Mouse (Mus musculus): ENCODE results near the gene Calr3. TPM values are rescaled to one million over a fixed set of nuclear protein-coding genes. Genes with fewer than 3 reads are reported as not detected.

Gene Calr3
- polyA plus RNA-seq, 1 experiment from 2014 or later = 1.7 TPM

GRCm38 (mm10) chr8:72401381-72401780 lies 42.3 kb downstream of the Calr3 start:
- no peaks in the 10 kb centered on the region for H3K9me3 ChIP-seq (ENCODE audit: control insufficient read depth, low read length)
- H3K36me3 ChIP-seq (ENCODE audit: control insufficient read depth, insufficient read depth, low read length) = no peaks in the 10 kb centered on the region; the same call in 1 of the 2 replicates
- DNase-seq (ENCODE audit: low spot score) (no peak), ATAC-seq (replicated peaks; ENCODE audit: low FRiP score) (no peak)
- no peak overlapping the region for H3K4me2 ChIP-seq (ENCODE audit: low read depth, low read length, severe bottlenecking)
- H3K27me3 ChIP-seq (ENCODE audit: control insufficient read depth, insufficient read depth, low read length) = no peaks in the 10 kb centered on the region
- H3K27ac ChIP-seq (ENCODE audit: low read depth, low read length) = no peak overlapping the region
- H3K4me3 ChIP-seq (ENCODE audit: low read depth, low read length) = no peak overlapping the region
- no peak overlapping the region for H3K9ac ChIP-seq (ENCODE audit: low read length)
- 0 out of 2 replicates have a peak, but pooled peaks cover 2% of the 10 kb centered on the region for H3K4me1 ChIP-seq (replicated peaks; ENCODE audit: control insufficient read depth, insufficient read depth, low read length)
- 83% methylated on average over 1 of the region's 1 CpGs for WGBS

GRCm38 (mm10) chr8:72385737-72386136 lies 57.9 kb downstream of the Calr3 start:
- Histone ChIP-seq H3K27ac (ENCODE audit: low read depth, low read length) (no peak overlapping the region), H3K4me1 (replicated peaks; ENCODE audit: control insufficient read depth, insufficient read depth, low read length) (no peaks in the 10 kb centered on the region), H3K4me2 (ENCODE audit: low read depth, low read length, severe bottlenecking) (no peak overlapping the region), H3K9ac (ENCODE audit: low read length) (no peak overlapping the region), H3K36me3 (ENCODE audit: control insufficient read depth, insufficient read depth, low read length) (peaks cover 19% of the 10 kb centered on the region), H3K9me3 (ENCODE audit: control insufficient read depth, low read length) (no peaks in the 10 kb centered on the region), H3K4me3 (ENCODE audit: low read depth, low read length) (no peak overlapping the region), H3K27me3 (ENCODE audit: control insufficient read depth, insufficient read depth, low read length) (no peaks in the 10 kb centered on the region)
- no peak for DNase-seq (ENCODE audit: low spot score)
- ATAC-seq (replicated peaks; ENCODE audit: low FRiP score) = no peak
- 90% methylated on average over 2 of the region's 2 CpGs for WGBS

GRCm38 (mm10) chr8:72382395-72382794 lies 61.3 kb downstream of the Calr3 start:
- WGBS = 55% methylated on average over 5 of the region's 5 CpGs
- Histone ChIP-seq H3K4me2 (ENCODE audit: low read depth, low read length, severe bottlenecking) (no peak overlapping the region), H3K4me3 (ENCODE audit: low read depth, low read length) (no peak overlapping the region), H3K9me3 (ENCODE audit: control insufficient read depth, low read length) (no peaks in the 10 kb centered on the region), H3K27me3 (ENCODE audit: control insufficient read depth, insufficient read depth, low read length) (no peaks in the 10 kb centered on the region), H3K36me3 (ENCODE audit: control insufficient read depth, insufficient read depth, low read length) (peaks cover 27% of the 10 kb centered on the region), H3K27ac (ENCODE audit: low read depth, low read length) (no peak overlapping the region), H3K9ac (ENCODE audit: low read length) (no peak overlapping the region), H3K4me1 (replicated peaks; ENCODE audit: control insufficient read depth, insufficient read depth, low read length) (no peaks in the 10 kb centered on the region)
- ATAC-seq (replicated peaks; ENCODE audit: low FRiP score) (no peak), DNase-seq (ENCODE audit: low spot score) (no peak)

DNA sequence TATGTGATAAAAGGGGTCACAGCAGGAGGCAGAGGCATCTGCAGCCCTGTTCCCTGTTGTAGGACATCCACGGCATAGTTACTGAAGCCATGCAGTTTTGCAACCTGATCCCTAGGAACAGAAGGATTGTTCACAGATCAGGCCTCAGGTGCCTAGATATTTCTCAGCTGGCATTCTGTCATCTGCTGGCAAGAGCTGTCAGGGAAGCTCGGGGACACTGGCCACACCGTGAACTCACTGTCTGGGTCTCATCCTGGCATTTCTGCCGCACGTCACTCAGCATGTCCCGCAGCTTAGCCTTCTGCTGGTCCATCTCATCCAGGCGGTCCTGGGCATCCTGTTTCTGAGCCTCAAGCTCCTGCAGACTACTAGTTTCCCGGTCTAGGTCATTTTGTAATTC lies 63.0 kb downstream of the Calr3 start:
- Histone ChIP-seq H3K4me1 (replicated peaks; ENCODE audit: control insufficient read depth, insufficient read depth, low read length) (no peaks in the 10 kb centered on the region), H3K27me3 (ENCODE audit: control insufficient read depth, insufficient read depth, low read length) (no peaks in the 10 kb centered on the region), H3K9me3 (ENCODE audit: control insufficient read depth, low read length) (no peaks in the 10 kb centered on the region), H3K4me3 (ENCODE audit: low read depth, low read length) (no peak overlapping the region), H3K27ac (ENCODE audit: low read depth, low read length) (no peak overlapping the region), H3K9ac (ENCODE audit: low read length) (no peak overlapping the region), H3K36me3 (ENCODE audit: control insufficient read depth, insufficient read depth, low read length) (peaks cover 17% of the 10 kb centered on the region), H3K4me2 (ENCODE audit: low read depth, low read length, severe bottlenecking) (no peak overlapping the region)
- DNase-seq (ENCODE audit: low spot score) (no peak), ATAC-seq (replicated peaks; ENCODE audit: low FRiP score) (no peak)
- WGBS = 91% methylated on average over 8 of the region's 8 CpGs

DNA sequence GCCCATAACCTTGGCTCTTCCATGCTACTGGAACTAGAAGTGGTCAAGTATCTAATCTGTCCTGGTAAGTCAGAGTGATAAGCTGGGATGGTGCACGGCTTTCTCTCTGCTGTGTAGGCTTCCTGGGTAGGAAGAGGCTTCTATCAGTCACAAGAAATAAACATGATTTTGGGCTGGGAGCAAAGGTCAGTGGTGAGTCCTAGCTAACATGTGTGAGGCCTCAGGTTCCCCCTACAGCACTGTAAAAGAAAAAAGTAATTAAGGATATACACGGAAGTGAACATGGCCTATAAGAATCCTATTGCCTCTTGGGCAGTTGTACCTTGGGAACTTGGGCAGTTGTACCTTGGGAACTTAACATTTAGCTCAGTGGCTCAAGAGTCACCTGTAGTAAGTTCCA lies 66.8 kb downstream of the Calr3 start:
- H3K27ac ChIP-seq (ENCODE audit: low read depth, low read length) = no peak overlapping the region
- no peak for ATAC-seq (replicated peaks; ENCODE audit: low FRiP score)
- WGBS = 98% methylated on average over 2 of the region's 2 CpGs

GRCm38 (mm10) chr8:72376309-72376708 lies 67.4 kb downstream of the Calr3 start:
- ATAC-seq (replicated peaks; ENCODE audit: low FRiP score) (no peak), DNase-seq (ENCODE audit: low spot score) (no peak)
- no peak overlapping the region for H3K4me3 ChIP-seq (ENCODE audit: low read depth, low read length)
- peaks cover 13% of the 10 kb centered on the region for H3K36me3 ChIP-seq (ENCODE audit: control insufficient read depth, insufficient read depth, low read length)
- WGBS = 87% methylated on average over 5 of the region's 5 CpGs
- H3K27me3 ChIP-seq (ENCODE audit: control insufficient read depth, insufficient read depth, low read length) = no peaks in the 10 kb centered on the region
- H3K9me3 ChIP-seq (ENCODE audit: control insufficient read depth, low read length) = no peaks in the 10 kb centered on the region
- no peak overlapping the region for H3K9ac ChIP-seq (ENCODE audit: low read length)
- no peaks in the 10 kb centered on the region for H3K4me1 ChIP-seq (replicated peaks; ENCODE audit: control insufficient read depth, insufficient read depth, low read length)
- H3K27ac ChIP-seq (ENCODE audit: low read depth, low read length) = no peak overlapping the region
- no peak overlapping the region for H3K4me2 ChIP-seq (ENCODE audit: low read depth, low read length, severe bottlenecking)

More for the DNA sequence above, 66.8 kb downstream of the Calr3 start:
- no peak overlapping the region for H3K4me3 ChIP-seq (ENCODE audit: low read depth, low read length)
- H3K27me3 ChIP-seq (ENCODE audit: control insufficient read depth, insufficient read depth, low read length) = no peaks in the 10 kb centered on the region
- no peak for DNase-seq (ENCODE audit: low spot score)
- no peaks in the 10 kb centered on the region for H3K9me3 ChIP-seq (ENCODE audit: control insufficient read depth, low read length)
- no peaks in the 10 kb centered on the region for H3K4me1 ChIP-seq (replicated peaks; ENCODE audit: control insufficient read depth, insufficient read depth, low read length)
- H3K36me3 ChIP-seq (ENCODE audit: control insufficient read depth, insufficient read depth, low read length) = peaks cover 15% of the 10 kb centered on the region
- H3K9ac ChIP-seq (ENCODE audit: low read length) = no peak overlapping the region
- no peak overlapping the region for H3K4me2 ChIP-seq (ENCODE audit: low read depth, low read length, severe bottlenecking)

GRCm38 (mm10) chr8:72375161-72375560 lies 68.5 kb downstream of the Calr3 start:
- no peak overlapping the region for H3K27ac ChIP-seq (ENCODE audit: low read depth, low read length)
- no peak for ATAC-seq (replicated peaks; ENCODE audit: low FRiP score)
- H3K9ac ChIP-seq (ENCODE audit: low read length) = no peak overlapping the region
- H3K4me3 ChIP-seq (ENCODE audit: low read depth, low read length) = no peak overlapping the region
- H3K4me2 ChIP-seq (ENCODE audit: low read depth, low read length, severe bottlenecking) = no peak overlapping the region
- H3K36me3 ChIP-seq (ENCODE audit: control insufficient read depth, insufficient read depth, low read length) = peaks cover 10% of the 10 kb centered on the region; the same call in 1 of the 2 replicates
- 91% methylated on average over 5 of the region's 5 CpGs for WGBS
- no peak for DNase-seq (ENCODE audit: low spot score)
- H3K27me3 ChIP-seq (ENCODE audit: control insufficient read depth, insufficient read depth, low read length) = no peaks in the 10 kb centered on the region
- H3K4me1 ChIP-seq (replicated peaks; ENCODE audit: control insufficient read depth, insufficient read depth, low read length) = no peaks in the 10 kb centered on the region
- no peaks in the 10 kb centered on the region for H3K9me3 ChIP-seq (ENCODE audit: control insufficient read depth, low read length)

Small RNA genes within 50 kb of the gene (microRNA-seq; reads per million reads assigned to microRNA genes)
- 7.6 reads per million for gene Mir7068 (ENCODE audit: insufficient number of aligned reads)

Other genes starting within 250 kb of the Calr3 start
- gene Cib3, start 231.0 kb downstream of the Calr3 start, polyA plus RNA-seq (2014; fragmentation: Nextera tagmentation; extraction: Ambion mirVana) = 0.25 TPM in 1 of 2 replicates, not detected in the other
- not detected in 2 replicates for gene Gm11034, start 230.2 kb downstream of the Calr3 start, polyA plus RNA-seq (2014; fragmentation: Nextera tagmentation; extraction: Ambion mirVana)
- gene Fam32a, start 224.1 kb downstream of the Calr3 start, polyA plus RNA-seq (2014; fragmentation: Nextera tagmentation; extraction: Ambion mirVana) = 74.2 and 76.0 TPM in 2 replicates
- 173 and 190 TPM in 2 replicates for gene Ap1m1, start 203.9 kb downstream of the Calr3 start, polyA plus RNA-seq (2014; fragmentation: Nextera tagmentation; extraction: Ambion mirVana)
- 45.4 and 48.2 TPM in 2 replicates for gene Gm10282, start 138.6 kb downstream of the Calr3 start, polyA plus RNA-seq (2014; fragmentation: Nextera tagmentation; extraction: Ambion mirVana)
- gene Klf2, start 124.8 kb downstream of the Calr3 start, polyA plus RNA-seq (2014; fragmentation: Nextera tagmentation; extraction: Ambion mirVana) = 4.7 and 5.4 TPM in 2 replicates
- gene Eps15l1, start 22.4 kb downstream of the Calr3 start, polyA plus RNA-seq (2014; fragmentation: Nextera tagmentation; extraction: Ambion mirVana) = 78.4 and 80.8 TPM in 2 replicates
- 14.9 and 15.4 TPM in 2 replicates for gene 1700030K09Rik, start within 50 bp of the Calr3 start, polyA plus RNA-seq (2014; fragmentation: Nextera tagmentation; extraction: Ambion mirVana)
- gene Cherp, start 31.4 kb upstream of the Calr3 start, polyA plus RNA-seq (2014; fragmentation: Nextera tagmentation; extraction: Ambion mirVana) = 101 and 107 TPM in 2 replicates
- 20.9 and 21.1 TPM in 2 replicates for gene Slc35e1, start 48.7 kb upstream of the Calr3 start, polyA plus RNA-seq (2014; fragmentation: Nextera tagmentation; extraction: Ambion mirVana)
- 18.1 and 19.2 TPM in 2 replicates for gene Med26, start 104.4 kb upstream of the Calr3 start, polyA plus RNA-seq (2014; fragmentation: Nextera tagmentation; extraction: Ambion mirVana)
- gene Smim7, start 127.2 kb upstream of the Calr3 start, polyA plus RNA-seq (2014; fragmentation: Nextera tagmentation; extraction: Ambion mirVana) = 108 and 117 TPM in 2 replicates
- 8.9 and 9.7 TPM in 2 replicates for gene Tmem38a, start 128.2 kb upstream of the Calr3 start, polyA plus RNA-seq (2014; fragmentation: Nextera tagmentation; extraction: Ambion mirVana)
- gene Nwd1, start 202.8 kb upstream of the Calr3 start, polyA plus RNA-seq (2014; fragmentation: Nextera tagmentation; extraction: Ambion mirVana) = 0.15 and 0.19 TPM in 2 replicates

All from forebrain, embryonic 11.5 days (tissue).